Mouse (Mus musculus) liver, embryonic 15.5 days (tissue): ENCODE data around the gene Anks6. TPM values are rescaled to one million over a fixed set of nuclear protein-coding genes. Genes with fewer than 3 reads are reported as not detected.
"Not testable (repeated sequence)": the region's sequence is repeated elsewhere in the genome, so short reads cannot be mapped to it uniquely, and the experiment has no call there.

Experiments used
- ATAC-seq: fragments of 200-750 bp; cut with Nextera tagmentation; 2 replicates; pipeline ENCODE4 v1.8.0; 2017; ENCODE audit warnings: moderate number of reproducible peaks, mild to moderate bottlenecking, moderate library complexity; ENCODE audit not compliant: insufficient read depth
- H3K27ac ChIP-seq: fragments of 300-500 bp; sonication (generic); replicated peaks from 2 replicates; pipeline ENCODE4 v1.5.1; 2015; ENCODE audit warnings: mild to moderate bottlenecking, inconsistent platforms
- H3K27me3 ChIP-seq: fragments of 300-500 bp; sonication (generic); 2 replicates; pipeline ENCODE4 v1.6.1; 2015; ENCODE audit warnings: mild to moderate bottlenecking, inconsistent platforms
- H3K36me3 ChIP-seq: fragments of 300-500 bp; sonication (generic); replicated peaks from 2 replicates; pipeline ENCODE4 v1.6.1; 2015; ENCODE audit warnings: moderate library complexity, mild to moderate bottlenecking, inconsistent platforms
- H3K4me1 ChIP-seq: fragments of 300-500 bp; sonication (generic); replicated peaks from 2 replicates; pipeline ENCODE4 v1.6.1; 2015; ENCODE audit warnings: inconsistent platforms
- H3K4me2 ChIP-seq: fragments of 300-500 bp; sonication (generic); 2 replicates; pipeline ENCODE4 v1.6.1; 2015; ENCODE audit warnings: moderate library complexity, mild to moderate bottlenecking, inconsistent platforms
- H3K4me3 ChIP-seq: fragments of 300-500 bp; sonication (generic); replicated peaks from 2 replicates; pipeline ENCODE4 v1.5.1; 2015; ENCODE audit warnings: mild to moderate bottlenecking, inconsistent platforms
- H3K9ac ChIP-seq: fragments of 300-500 bp; sonication (generic); 2 replicates; pipeline ENCODE4 v1.6.1; 2015; ENCODE audit warnings: moderate library complexity, mild to moderate bottlenecking, inconsistent platforms
- H3K9me3 ChIP-seq: fragments of 300-500 bp; sonication (generic); replicated peaks from 2 replicates; pipeline ENCODE4 v1.6.1; 2016; ENCODE audit warnings: inconsistent platforms
- WGBS: fragments of 180-500 bp; shearing (Covaris S2); methylation state at CpG from one replicate; pipeline ENCODE4 v1.1.7; 2015; ENCODE audit warnings: mixed read lengths; ENCODE audit not compliant: insufficient replicate concordance; 5-methylcytosine and 5-hydroxymethylcytosine counted together
- polyA plus RNA-seq: library from polyadenylated mRNA; unstranded; fragments of >200 nt; fragmentation: Nextera tagmentation; extraction: Ambion mirVana; gene quantifications from 2 replicates; pipeline ENCODE4 v1.2.1, GENCODE M21; 2015

The Anks6 gene
- polyA plus RNA-seq, 1 experiment from 2014 or later: 0.22 TPM

GRCm38 (mm10) chr4:47075054-47075453, 17.8 kb upstream of the Anks6 start:
- H3K4me3 ChIP-seq: no peak overlapping the region
- H3K9me3 ChIP-seq: 0 out of 2 replicates have a peak, but pooled peaks cover 3% of the 10 kb centered on the region
- H3K4me2 ChIP-seq: no peak overlapping the region
- WGBS: 18% methylated on average over 2 of the region's 2 CpGs
- no peak overlapping the region for H3K27ac ChIP-seq
- no peak for ATAC-seq
- no peak overlapping the region for H3K9ac ChIP-seq
- no peaks in the 10 kb centered on the region for H3K4me1 ChIP-seq
- H3K36me3 ChIP-seq: no peaks in the 10 kb centered on the region
- H3K27me3 ChIP-seq: no peaks in the 10 kb centered on the region

DNA sequence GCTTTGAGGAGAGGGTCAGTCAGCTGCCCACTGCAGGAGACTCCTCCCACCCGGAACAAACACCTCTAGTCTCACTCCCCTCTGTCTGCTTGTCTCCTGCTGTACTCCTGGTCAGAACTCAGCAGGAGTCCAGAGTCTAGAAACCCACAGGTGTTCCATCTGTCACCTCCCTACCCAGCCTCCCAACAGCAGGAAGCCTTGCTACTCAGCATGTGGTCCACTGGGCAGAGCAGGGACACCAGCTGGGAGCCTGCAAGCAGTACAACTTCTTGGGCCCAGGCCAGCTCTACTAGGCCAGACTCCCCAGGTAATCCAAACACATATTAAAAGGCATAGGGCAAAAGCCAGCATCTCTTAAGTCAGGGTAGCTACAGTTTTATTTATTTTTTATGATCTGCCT, 3.7 kb upstream of the Anks6 start:
- H3K4me3 ChIP-seq: no peak overlapping the region
- H3K27ac ChIP-seq: no peak overlapping the region
- ATAC-seq: no peak
- 21% methylated on average over 1 of the region's 1 CpGs for WGBS
- H3K9me3 ChIP-seq: no peaks in the 10 kb centered on the region
- H3K4me1 ChIP-seq: no peaks in the 10 kb centered on the region
- no peaks in the 10 kb centered on the region for H3K36me3 ChIP-seq
- no peak overlapping the region for H3K4me2 ChIP-seq
- H3K9ac ChIP-seq: no peak overlapping the region
- peaks cover 36% of the 10 kb centered on the region for H3K27me3 ChIP-seq

GRCm38 (mm10) chr4:47057510-47058325, 491 bp upstream of the Anks6 start:
- Histone ChIP-seq H3K9me3 (no peaks in the 10 kb centered on the region), H3K36me3 (no peaks in the 10 kb centered on the region), H3K4me1 (no peaks in the 10 kb centered on the region), H3K4me2 (peak overlapping the region; percentile 71), H3K9ac (no peak overlapping the region), H3K27me3 (peaks cover 60% of the 10 kb centered on the region), H3K27ac (no peak overlapping the region), H3K4me3 (peak overlapping the region; percentile 50)
- 25% methylated on average over 25 of the region's 25 CpGs for WGBS
- no peak for ATAC-seq

- Histone ChIP-seq H3K4me3 (no peak overlapping the region), H3K27ac (no peak overlapping the region), H3K9ac (no peak overlapping the region), H3K9me3 (no peaks in the 10 kb centered on the region), H3K36me3 (no peaks in the 10 kb centered on the region), H3K4me1 (no peaks in the 10 kb centered on the region), H3K27me3 (peaks cover 80% of the 10 kb centered on the region), H3K4me2 (no peak overlapping the region)
- 73% methylated on average over 6 of the region's 6 CpGs for WGBS
- ATAC-seq: no peak
These were observed 1.6 kb downstream of the Anks6 start for GRCm38 (mm10) chr4:47055570-47056080.

DNA sequence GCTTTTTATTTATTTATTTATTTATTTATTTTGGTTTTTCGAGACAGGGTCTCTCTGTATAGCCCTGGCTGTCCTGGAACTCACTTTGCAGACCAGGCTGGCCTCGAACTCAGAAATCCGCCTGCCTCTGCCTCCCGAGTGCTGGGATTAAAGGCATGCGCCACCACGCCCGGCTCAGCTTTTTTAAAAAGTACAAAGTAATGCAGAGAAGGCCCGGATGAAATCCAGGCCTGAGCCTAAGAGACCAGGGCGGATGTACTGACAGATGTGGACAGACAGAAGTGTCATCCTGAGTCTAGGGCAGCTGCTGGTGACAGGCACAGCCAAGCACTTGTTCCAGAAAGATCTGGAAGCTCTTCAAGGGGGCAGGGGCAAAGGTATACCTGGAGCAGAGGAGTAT, 2.1 kb downstream of the Anks6 start:
- peaks cover 85% of the 10 kb centered on the region for H3K27me3 ChIP-seq
- 68% methylated on average over 9 of the region's 9 CpGs for WGBS
- not testable (repeated sequence) for H3K36me3 ChIP-seq, H3K9me3 ChIP-seq, H3K4me1 ChIP-seq, H3K4me3 ChIP-seq, H3K27ac ChIP-seq, ATAC-seq, H3K9ac ChIP-seq, H3K4me2 ChIP-seq

DNA sequence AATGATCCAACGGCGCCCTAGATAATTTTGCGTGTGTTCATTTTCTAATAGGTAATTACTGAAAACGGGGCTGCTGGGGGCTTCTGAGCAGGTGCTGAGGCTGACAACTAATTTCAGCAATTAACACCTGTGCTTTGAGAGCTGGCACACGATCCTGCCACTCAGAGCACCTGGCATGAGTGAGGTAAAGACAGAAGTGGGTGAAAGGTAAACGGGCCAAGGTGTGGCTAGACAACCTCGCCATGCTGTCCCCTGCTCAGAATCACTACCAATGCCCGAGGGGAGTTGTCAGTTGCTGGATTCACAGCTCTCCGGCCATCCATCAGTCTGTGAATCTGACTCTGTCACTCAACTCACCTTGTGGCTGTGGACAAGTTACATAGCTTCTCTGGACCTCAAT, 5.3 kb downstream of the Anks6 start:
- Histone ChIP-seq H3K4me3 (no peak overlapping the region), H3K27me3 (peaks cover 60% of the 10 kb centered on the region), H3K27ac (no peak overlapping the region), H3K4me2 (no peak overlapping the region), H3K4me1 (no peaks in the 10 kb centered on the region), H3K36me3 (no peaks in the 10 kb centered on the region), H3K9me3 (no peaks in the 10 kb centered on the region), H3K9ac (no peak overlapping the region)
- 52% methylated on average over 9 of the region's 9 CpGs for WGBS
- ATAC-seq: no peak

- H3K27me3 ChIP-seq: peaks cover 49% of the 10 kb centered on the region
- H3K9me3 ChIP-seq: no peaks in the 10 kb centered on the region
- no peak for ATAC-seq
- H3K4me2 ChIP-seq: no peak overlapping the region
- no peaks in the 10 kb centered on the region for H3K4me1 ChIP-seq
- no peak overlapping the region for H3K27ac ChIP-seq
- H3K9ac ChIP-seq: no peak overlapping the region
- H3K36me3 ChIP-seq: no peaks in the 10 kb centered on the region
- WGBS: 29% methylated on average over 10 of the region's 10 CpGs
- H3K4me3 ChIP-seq: no peak overlapping the region
These were observed 6.4 kb downstream of the Anks6 start for GRCm38 (mm10) chr4:47050642-47051381.

- peaks cover 43% of the 10 kb centered on the region for H3K27me3 ChIP-seq
- H3K4me3 ChIP-seq: no peak overlapping the region
- H3K4me2 ChIP-seq: no peak overlapping the region
- no peak overlapping the region for H3K27ac ChIP-seq
- H3K9ac ChIP-seq: no peak overlapping the region
- H3K4me1 ChIP-seq: no peaks in the 10 kb centered on the region
- no peaks in the 10 kb centered on the region for H3K9me3 ChIP-seq
- no peaks in the 10 kb centered on the region for H3K36me3 ChIP-seq
- 3% methylated on average over 1 of the region's 1 CpGs for WGBS
- no peak for ATAC-seq
These were observed 7.1 kb downstream of the Anks6 start for GRCm38 (mm10) chr4:47050167-47050566.

DNA sequence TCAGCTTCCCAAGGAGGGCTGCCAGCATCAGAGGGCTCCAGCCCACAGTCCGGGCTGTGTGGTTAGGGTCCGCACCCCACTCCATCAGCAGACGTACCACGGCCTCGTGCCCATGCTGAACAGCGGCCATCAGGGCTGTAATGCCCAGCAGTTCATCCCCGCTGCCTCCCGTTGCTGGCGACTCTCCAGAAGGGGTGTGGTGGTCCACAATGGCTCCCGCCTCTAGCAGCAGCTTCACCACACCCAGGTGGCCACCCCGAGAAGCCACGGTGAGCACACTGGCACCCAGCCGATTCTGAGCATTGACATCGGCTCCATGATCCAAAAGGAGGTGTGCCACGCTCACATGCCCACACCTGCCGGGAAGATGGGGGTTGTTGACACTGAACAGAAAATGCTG, 8.0 kb downstream of the Anks6 start:
- Histone ChIP-seq H3K27ac (no peak overlapping the region), H3K9ac (no peak overlapping the region), H3K27me3 (peaks cover 36% of the 10 kb centered on the region), H3K4me2 (no peak overlapping the region), H3K4me1 (no peaks in the 10 kb centered on the region), H3K36me3 (no peaks in the 10 kb centered on the region), H3K4me3 (no peak overlapping the region), H3K9me3 (no peaks in the 10 kb centered on the region)
- 75% methylated on average over 16 of the region's 16 CpGs for WGBS
- ATAC-seq: no peak

GRCm38 (mm10) chr4:47047765-47048164, 9.5 kb downstream of the Anks6 start:
- no peak for ATAC-seq
- H3K9ac ChIP-seq: no peak overlapping the region
- no peak overlapping the region for H3K4me2 ChIP-seq
- peaks cover 27% of the 10 kb centered on the region for H3K27me3 ChIP-seq
- no peak overlapping the region for H3K27ac ChIP-seq
- H3K4me3 ChIP-seq: no peak overlapping the region
- H3K4me1 ChIP-seq: no peaks in the 10 kb centered on the region
- no peaks in the 10 kb centered on the region for H3K36me3 ChIP-seq
- WGBS: 50% methylated on average over 4 of the region's 4 CpGs
- H3K9me3 ChIP-seq: no peaks in the 10 kb centered on the region

- no peaks in the 10 kb centered on the region for H3K4me1 ChIP-seq
- ATAC-seq: no peak
- peaks cover 19% of the 10 kb centered on the region for H3K27me3 ChIP-seq
- no peak overlapping the region for H3K9ac ChIP-seq
- H3K4me3 ChIP-seq: no peak overlapping the region
- WGBS: 70% methylated on average over 6 of the region's 6 CpGs
- H3K27ac ChIP-seq: no peak overlapping the region
- H3K36me3 ChIP-seq: no peaks in the 10 kb centered on the region
- no peaks in the 10 kb centered on the region for H3K9me3 ChIP-seq
- H3K4me2 ChIP-seq: no peak overlapping the region
These were observed 10.3 kb downstream of the Anks6 start for GRCm38 (mm10) chr4:47046974-47047373.
